Mouse (Mus musculus) naive thymus-derived CD4-positive, alpha-beta T cell, adult 2 months (primary cell): ENCODE data around the gene Irf4.

Experiments
- DNase-seq: peaks from one replicate; pipeline ENCODE4 v3.0.0-alpha.2; 2011; ENCODE audit warnings: low read depth

Gene Irf4

DNA sequence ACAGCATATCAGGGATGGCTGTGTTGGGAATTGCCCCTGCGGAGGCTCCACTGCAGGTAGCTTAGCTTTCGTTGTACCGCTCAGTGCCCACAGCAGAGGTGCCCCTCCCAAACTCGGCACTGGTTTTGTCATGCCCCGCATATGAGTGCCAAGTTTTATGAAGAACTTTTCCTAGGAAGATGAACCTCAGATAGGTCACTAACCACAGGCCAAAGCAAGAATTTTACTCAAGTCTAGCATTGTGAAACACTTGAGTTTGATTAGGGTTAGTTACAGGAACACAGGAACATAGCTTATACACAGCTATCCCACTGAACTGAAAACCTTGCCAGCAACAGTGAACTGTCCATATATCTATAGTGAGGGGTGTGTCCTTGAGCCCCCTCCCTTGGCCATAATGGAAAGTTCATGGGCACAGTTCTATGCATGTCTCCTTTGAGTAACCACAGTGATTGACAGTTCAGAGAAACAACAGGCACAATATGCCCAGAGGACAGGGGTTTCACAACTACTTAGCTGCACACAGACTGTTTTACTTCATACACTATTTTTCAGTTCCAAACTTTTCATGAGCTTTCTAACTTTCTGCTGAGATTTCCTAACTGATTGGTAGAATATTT, 53.4 kb downstream of the Irf4 start:
- DNase-seq: no peak

DNA sequence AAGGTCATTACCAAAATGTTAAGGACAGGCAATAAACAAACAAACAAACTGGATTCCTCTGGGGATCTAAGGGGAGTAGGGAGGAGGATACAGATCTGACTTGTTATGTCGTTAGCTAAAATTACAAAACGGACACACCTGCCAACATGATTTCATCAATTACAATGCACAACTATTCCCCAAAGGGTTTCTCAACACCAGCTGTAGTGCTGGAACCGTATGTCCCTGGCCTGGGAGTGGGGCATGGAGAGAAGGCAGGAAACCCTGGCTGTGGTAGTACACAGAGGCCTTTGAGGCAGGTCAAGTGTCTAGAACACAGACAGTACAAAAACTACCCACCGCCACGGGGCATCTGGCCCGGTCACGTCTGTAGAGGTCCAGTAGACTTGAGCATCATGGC, 60.2 kb downstream of the Irf4 start:
- no peak for DNase-seq

GRCm38 (mm10) chr13:30813464-30813863, 64.4 kb downstream of the Irf4 start:
- DNase-seq: no peak

- no peak for DNase-seq
Measured at GRCm38 (mm10) chr13:30814256-30814655, 65.2 kb downstream of the Irf4 start.
